Mouse (Mus musculus) heart, adult 2 months (tissue): ENCODE measurements around the gene Tfb2m. TPM values are rescaled to one million over a fixed set of nuclear protein-coding genes. Genes with fewer than 3 reads are reported as not detected.

ENCODE experiments used
- DNase-seq, 2 experiments: peaks; one replicate each; pipeline ENCODE4 v3.0.0; 2021
- H3K27ac ChIP-seq: fragments of 200-600 bp; 2 replicates; pipeline ENCODE4 v1.8.1; 2022
- H3K27me3 ChIP-seq: fragments of 200-500 bp; 2 replicates; pipeline ENCODE4 v1.6.1; 2012; ENCODE audit warnings: mild to moderate bottlenecking, low read length, inconsistent platforms, mixed read lengths; ENCODE audit not compliant: control insufficient read depth, insufficient read depth
- H3K36me3 ChIP-seq: fragments of 200-500 bp; 2 replicates; pipeline ENCODE4 v1.6.1; 2012; ENCODE audit warnings: low read length, inconsistent platforms; ENCODE audit not compliant: control insufficient read depth, insufficient read depth
- H3K4me1 ChIP-seq: fragments of 200-500 bp; 2 replicates; pipeline ENCODE4 v1.6.1; 2011; ENCODE audit warnings: low read length; ENCODE audit not compliant: control insufficient read depth, insufficient read depth
- H3K4me3 ChIP-seq: fragments of 200-600 bp; 2 replicates; pipeline ENCODE4 v1.8.1; 2022
- H3K79me2 ChIP-seq: fragments of 200-500 bp; replicated peaks from 2 replicates; pipeline ENCODE4 v1.6.1; 2012; ENCODE audit warnings: mild to moderate bottlenecking, inconsistent platforms, low read length, moderate library complexity, mixed read lengths; ENCODE audit not compliant: control insufficient read depth, insufficient read depth
- H3K9ac ChIP-seq: fragments of 200-500 bp; 2 replicates; pipeline ENCODE4 v1.6.1; 2012; ENCODE audit warnings: low read depth, mild to moderate bottlenecking, control low read depth, inconsistent platforms, low read length, mixed read lengths
- CTCF ChIP-seq: fragments of 200-600 bp; IDR thresholded peaks from 2 replicates; pipeline ENCODE4 v1.8.1; 2022; ENCODE audit warnings: antibody characterized with exemption, mild to moderate bottlenecking, moderate library complexity
- EP300 ChIP-seq: fragments of 200-500 bp; IDR thresholded peaks from 2 replicates; pipeline ENCODE4 v1.6.1; 2011; ENCODE audit warnings: low read depth, low read length, control low read depth; ENCODE audit not compliant: insufficient read depth
- POLR2A ChIP-seq: fragments of 200-500 bp; IDR thresholded peaks from 2 replicates; pipeline ENCODE4 v1.6.1; 2011; ENCODE audit warnings: mild to moderate bottlenecking, low read depth, low read length, control low read depth; ENCODE audit not compliant: insufficient read depth
- WGBS: fragments of 180-500 bp; shearing (Covaris S2); methylation state at CpG from one replicate; pipeline ENCODE4 v1.1.7; 2018; 5-methylcytosine and 5-hydroxymethylcytosine counted together
- intact Hi-C: fragments of 180-260 bp; cut with DNase I; formaldehyde crosslinking; loops from one replicate; pipeline ENCODE4 v1.15.1; 2025
- polyA plus RNA-seq: library from polyadenylated mRNA; depleted of rRNA; stranded (reverse); fragments of >200 nt; gene quantifications from 2 replicates; pipeline ENCODE4 v1.2.3, GENCODE M21; 2012
- total RNA-seq, 2 experiments: library from RNA; stranded (reverse); gene quantifications; 2 replicates each; pipeline ENCODE4 v1.2.3; 2021

Gene Tfb2m
- total and polyA plus RNA-seq, 3 experiments = 19.2 to 58.3 (median 51.3) TPM

DNA sequence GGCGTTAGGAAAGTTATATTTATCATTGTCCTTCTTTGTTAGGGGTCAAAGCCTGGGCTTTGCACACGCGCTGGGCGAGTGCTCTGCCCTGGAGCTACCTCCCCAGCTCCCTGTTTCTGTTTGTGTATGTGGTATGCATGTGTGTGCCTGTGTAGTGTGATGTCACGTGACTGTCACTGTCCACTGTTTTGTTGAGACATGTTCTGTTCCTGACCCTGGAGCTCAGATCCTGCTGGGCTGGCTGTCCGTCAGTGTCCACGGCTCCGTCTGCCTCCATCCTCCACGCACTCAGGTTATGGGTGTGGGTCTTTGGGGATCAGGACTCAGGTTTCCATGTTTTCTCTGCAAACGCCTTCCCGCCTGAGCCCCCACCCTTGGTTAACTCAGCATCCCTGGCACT, 2.2 kb upstream of the Tfb2m start:
- WGBS = 65% methylated on average over 11 of the region's 11 CpGs
- Histone ChIP-seq H3K9ac (peak overlapping the region; percentile 8; the same call in 1 of the 2 replicates), H3K36me3 (peaks cover 22% of the 10 kb centered on the region), H3K4me3 (peak overlapping the region; percentile 88), H3K27ac (peak overlapping the region; percentile 97), H3K27me3 (no peaks in the 10 kb centered on the region), H3K4me1 (peaks cover 19% of the 10 kb centered on the region), H3K79me2 (peaks cover 4% of the 10 kb centered on the region)
- DNase-seq = no peak
- intact Hi-C loops = loop anchor here (5.0 kb wide), 1 partner anchor 59 kb away; no protein-coding TSS in a partner anchor
- TF ChIP-seq POLR2A (no peak), EP300 (0 out of 2 replicates have a peak, but pooled peaks have one; percentile 15)

DNA sequence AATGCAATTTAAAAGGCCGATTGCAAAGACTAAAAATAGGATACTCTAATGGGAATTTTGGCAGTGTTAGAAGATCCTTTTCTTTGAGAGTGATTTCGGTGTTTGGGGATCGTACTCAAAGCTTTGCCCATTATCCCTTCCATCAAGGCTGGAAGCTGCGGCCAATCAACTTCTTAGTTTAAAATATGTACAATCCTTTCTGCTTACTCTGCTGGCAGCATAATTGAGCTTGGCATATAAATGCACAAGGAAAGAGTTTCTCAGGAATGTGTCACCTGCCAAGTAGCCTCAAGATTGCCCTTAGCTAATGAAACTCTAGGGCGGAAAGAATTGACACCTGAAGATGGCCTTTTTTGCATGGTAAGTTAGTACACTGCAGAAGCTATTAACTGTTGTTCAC, 1.1 kb upstream of the Tfb2m start:
- H3K9ac ChIP-seq = peak overlapping the region; percentile 59
- H3K36me3 ChIP-seq = peaks cover 18% of the 10 kb centered on the region
- whole genome bisulfite sequencing = 8% methylated on average over 5 of the region's 5 CpGs
- H3K79me2 ChIP-seq = peaks cover 4% of the 10 kb centered on the region
- H3K4me3 ChIP-seq = peak overlapping the region; percentile 88
- intact Hi-C loops = loop anchor here (2.0 to 5.0 kb wide), 4 partner anchors 30 to 78 kb away; no protein-coding TSS in a partner anchor
- no peaks in the 10 kb centered on the region for H3K27me3 ChIP-seq
- peaks cover 13% of the 10 kb centered on the region for H3K4me1 ChIP-seq
- TF ChIP-seq EP300 (no peak), CTCF (no peak), POLR2A (no peak)
- peak overlapping the region; percentile 97 for H3K27ac ChIP-seq
- no peak for DNase-seq

DNA sequence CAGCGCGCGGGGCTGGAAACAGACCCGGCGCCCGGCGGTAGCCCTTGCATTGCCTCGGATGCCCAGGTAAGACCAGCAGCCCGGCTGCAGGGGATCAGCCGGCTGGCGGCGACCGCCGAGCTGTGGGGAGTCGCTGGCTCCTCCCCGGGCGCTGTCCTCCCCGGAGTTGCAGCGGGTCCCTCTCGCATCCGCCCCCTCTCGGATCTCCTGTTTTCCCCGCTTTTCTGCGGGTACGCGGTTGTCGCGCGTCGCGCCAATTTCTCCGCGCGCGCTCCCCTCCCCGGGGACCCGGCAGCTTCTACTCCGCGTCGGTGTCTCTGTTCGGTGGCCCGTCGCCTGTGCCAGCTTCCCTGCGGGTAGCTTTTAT, 467 bp upstream of the Tfb2m start:
- DNase-seq = no peak
- Histone ChIP-seq H3K27me3 (no peaks in the 10 kb centered on the region), H3K4me3 (peak overlapping the region; percentile 88), H3K79me2 (peaks cover 4% of the 10 kb centered on the region), H3K36me3 (peaks cover 14% of the 10 kb centered on the region), H3K9ac (peak overlapping the region; percentile 76), H3K4me1 (peaks cover 11% of the 10 kb centered on the region), H3K27ac (peak overlapping the region; percentile 97)
- intact Hi-C loops = loop anchor here (2.0 to 5.0 kb wide), 4 partner anchors 30 to 78 kb away; no protein-coding TSS in a partner anchor
- TF ChIP-seq POLR2A (no peak), CTCF (peak; percentile 32), EP300 (no peak)
- WGBS = under 1% methylated on average over 44 of the region's 44 CpGs

DNA sequence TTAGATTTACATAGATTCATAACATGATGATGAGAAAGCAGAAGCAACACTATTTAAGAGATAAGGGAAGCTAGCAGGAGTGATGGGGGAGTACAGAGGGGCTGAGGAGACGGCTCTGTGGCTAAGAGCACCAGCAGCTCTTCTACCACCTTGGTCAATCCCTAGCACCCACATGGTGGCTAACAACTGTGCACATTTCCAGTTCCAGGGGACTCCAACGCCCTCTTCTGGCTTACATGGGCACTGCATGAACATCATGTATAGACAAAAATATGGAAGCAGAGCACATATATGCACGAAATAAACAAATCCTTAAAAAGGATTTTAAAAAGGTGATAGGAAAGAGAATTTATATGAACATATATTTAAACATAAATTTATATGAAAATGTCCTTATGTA, 4.6 kb downstream of the Tfb2m start:
- H3K4me3 ChIP-seq = no peak overlapping the region
- no peaks in the 10 kb centered on the region for H3K79me2 ChIP-seq
- intact Hi-C loops = no loop called here
- DNase-seq = no peak
- peaks cover 3% of the 10 kb centered on the region; the same call in 1 of the 2 replicates for H3K36me3 ChIP-seq
- no peak overlapping the region for H3K9ac ChIP-seq
- WGBS = 63% methylated on average over 3 of the region's 3 CpGs
- H3K27me3 ChIP-seq = no peaks in the 10 kb centered on the region
- no peak overlapping the region for H3K27ac ChIP-seq
- peak; percentile 55 for TF ChIP-seq CTCF
- no peak for TF ChIP-seq EP300
- no peak for TF ChIP-seq POLR2A
- peaks cover 3% of the 10 kb centered on the region for H3K4me1 ChIP-seq

DNA sequence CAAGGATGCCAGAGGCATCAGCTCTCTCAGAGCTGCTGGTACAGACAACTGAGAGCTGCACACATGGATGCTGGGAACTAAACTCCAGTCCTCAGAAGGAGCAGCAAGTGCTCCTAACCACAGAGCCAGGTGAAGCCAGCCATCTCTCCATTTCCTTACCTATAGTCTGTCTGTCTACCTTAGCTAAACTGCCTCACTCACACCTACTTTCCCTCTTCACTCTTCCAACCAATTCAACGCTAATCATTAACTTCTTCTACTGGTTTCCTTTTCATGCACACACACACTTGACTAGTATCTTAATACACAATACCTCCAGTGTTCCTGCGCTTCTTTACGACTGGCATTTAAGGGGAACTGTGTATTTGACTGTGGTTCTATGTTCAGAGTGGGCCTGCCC, 6.2 kb downstream of the Tfb2m start:
- intact Hi-C loops = loop anchor here (10.0 kb wide), 1 partner anchor 225 kb away; no protein-coding TSS in a partner anchor
- no peak overlapping the region for H3K9ac ChIP-seq
- DNase-seq = no peak
- no peaks in the 10 kb centered on the region for H3K4me1 ChIP-seq
- no peaks in the 10 kb centered on the region for H3K36me3 ChIP-seq
- no peaks in the 10 kb centered on the region for H3K79me2 ChIP-seq
- WGBS = 97% methylated on average over 3 of the region's 3 CpGs
- no peak overlapping the region for H3K4me3 ChIP-seq
- H3K27ac ChIP-seq = no peak overlapping the region
- no peaks in the 10 kb centered on the region for H3K27me3 ChIP-seq
- TF ChIP-seq CTCF (no peak), POLR2A (no peak), EP300 (no peak)

DNA sequence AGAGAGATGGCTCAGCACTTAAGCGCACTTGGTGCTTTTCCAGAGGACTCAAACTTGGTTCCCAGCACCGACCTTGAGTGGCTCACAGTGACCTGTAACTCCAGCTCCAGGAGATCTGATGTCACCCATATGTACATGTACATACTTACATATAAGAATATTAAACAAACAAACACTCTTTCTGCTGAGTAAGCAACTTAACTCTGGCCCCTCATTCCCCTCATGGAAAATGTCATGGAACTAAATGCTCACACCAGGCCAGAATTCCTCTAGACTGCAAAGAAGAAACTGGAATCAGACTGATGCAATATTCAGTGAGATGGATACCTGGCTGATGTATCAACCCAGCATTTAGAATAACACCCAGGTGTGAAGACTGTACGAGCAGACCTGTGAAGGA, 7.0 kb downstream of the Tfb2m start:
- WGBS = 94% methylated on average over 3 of the region's 3 CpGs
- H3K27ac ChIP-seq = no peak overlapping the region
- no peak for DNase-seq

More for the DNA sequence above, 7.0 kb downstream of the Tfb2m start:
- no peak for TF ChIP-seq CTCF
- TF ChIP-seq EP300 = no peak
- no peak for TF ChIP-seq POLR2A
- no peaks in the 10 kb centered on the region for H3K79me2 ChIP-seq
- no peak overlapping the region for H3K9ac ChIP-seq
- intact Hi-C loops = loop anchor here (10.0 kb wide), 1 partner anchor 226 kb away; no protein-coding TSS in a partner anchor
- H3K4me1 ChIP-seq = no peaks in the 10 kb centered on the region
- no peak overlapping the region for H3K4me3 ChIP-seq
- H3K27me3 ChIP-seq = no peaks in the 10 kb centered on the region
- no peaks in the 10 kb centered on the region; the same call in 1 of the 2 replicates for H3K36me3 ChIP-seq
